Mouse (Mus musculus) intestine, postnatal 0 days (tissue): Measurements from ENCODE around the gene Tmem35b. TPM values are rescaled to one million over a fixed set of nuclear protein-coding genes. Genes with fewer than 3 reads are reported as not detected.

Experiments used
- ATAC-seq: fragments of 200-750 bp; cut with Nextera tagmentation; 2 replicates; pipeline ENCODE4 v1.8.0; 2017; ENCODE audit warnings: mild to moderate bottlenecking, moderate TSS enrichment, moderate library complexity
- H3K27ac ChIP-seq: fragments of 300-500 bp; sonication (generic); 2 replicates; pipeline ENCODE4 v1.5.1; 2014; ENCODE audit warnings: mild to moderate bottlenecking, low read depth, low read length, moderate library complexity
- H3K27me3 ChIP-seq: fragments of 300-500 bp; sonication (generic); replicated peaks from 2 replicates; pipeline ENCODE4 v1.6.1; 2014; ENCODE audit warnings: low read length, mixed read lengths; ENCODE audit not compliant: control insufficient read depth, insufficient read depth
- H3K36me3 ChIP-seq: fragments of 300-500 bp; sonication (generic); 2 replicates; pipeline ENCODE4 v1.6.1; 2014; ENCODE audit warnings: mild to moderate bottlenecking, moderate library complexity; ENCODE audit not compliant: control insufficient read depth, insufficient read depth
- H3K4me1 ChIP-seq: fragments of 300-500 bp; sonication (generic); replicated peaks from 2 replicates; pipeline ENCODE4 v1.6.1; 2014; ENCODE audit warnings: antibody characterized with exemption, low read length, mixed read lengths; ENCODE audit not compliant: control insufficient read depth, insufficient read depth
- H3K4me2 ChIP-seq: fragments of 300-500 bp; sonication (generic); replicated peaks from 2 replicates; pipeline ENCODE4 v1.6.1; 2014; ENCODE audit warnings: low read depth, mild to moderate bottlenecking, moderate library complexity
- H3K4me3 ChIP-seq: fragments of 300-500 bp; sonication (generic); 2 replicates; pipeline ENCODE4 v1.5.1; 2014; ENCODE audit warnings: low read depth, low read length
- H3K9ac ChIP-seq: fragments of 300-500 bp; sonication (generic); 2 replicates; pipeline ENCODE4 v1.6.1; 2014; ENCODE audit warnings: mild to moderate bottlenecking, low read depth, low read length
- H3K9me3 ChIP-seq: fragments of 300-500 bp; sonication (generic); 2 replicates; pipeline ENCODE4 v1.6.1; 2016; ENCODE audit warnings: mixed run types; ENCODE audit not compliant: control insufficient read depth
- CTCF ChIP-seq: sonication (generic); IDR thresholded peaks from 2 replicates; pipeline ENCODE4 v1.5.1; 2016; ENCODE audit warnings: low read depth, mild to moderate bottlenecking, control low read depth, antibody characterized with exemption, moderate library complexity
- WGBS: fragments of 180-500 bp; shearing (Covaris S2); extraction: QIAGEN DNeasy Blood & Tissue Kit; methylation state at CpG from one replicate; pipeline ENCODE4 v1.1.7; 2014; 5-methylcytosine and 5-hydroxymethylcytosine counted together
- polyA plus RNA-seq: library from polyadenylated mRNA; unstranded; fragments of >200 nt; fragmentation: Nextera tagmentation; extraction: Ambion mirVana; gene quantifications from 2 replicates; pipeline ENCODE4 v1.2.1, GENCODE M21; 2015

The Tmem35b gene
- polyA plus RNA-seq, 1 experiment from 2014 or later, result 19.5 TPM

GRCm38 (mm10) chr4:127174075-127174899 is 50.8 kb downstream of the Tmem35b start:
- H3K4me1 ChIP-seq, result no peaks in the 10 kb centered on the region
- H3K27me3 ChIP-seq, result peaks cover 15% of the 10 kb centered on the region; the same call in 1 of the 2 replicates
- no peak for ATAC-seq
- no peaks in the 10 kb centered on the region for H3K9me3 ChIP-seq
- H3K4me2 ChIP-seq, result no peak overlapping the region
- no peak overlapping the region for H3K9ac ChIP-seq
- no peak overlapping the region for H3K4me3 ChIP-seq
- TF ChIP-seq CTCF, result no peak
- WGBS, result 59% methylated on average over 8 of the region's 8 CpGs
- H3K27ac ChIP-seq, result no peak overlapping the region
- H3K36me3 ChIP-seq, result no peaks in the 10 kb centered on the region

GRCm38 (mm10) chr4:127174900-127175278 is 51.4 kb downstream of the Tmem35b start:
- Histone ChIP-seq H3K27ac (no peak overlapping the region), H3K4me3 (no peak overlapping the region), H3K4me2 (no peak overlapping the region), H3K9ac (no peak overlapping the region), H3K27me3 (peaks cover 12% of the 10 kb centered on the region; the same call in 1 of the 2 replicates), H3K4me1 (no peaks in the 10 kb centered on the region), H3K36me3 (no peaks in the 10 kb centered on the region), H3K9me3 (no peaks in the 10 kb centered on the region)
- ATAC-seq, result no peak
- 54% methylated on average over 4 of the region's 4 CpGs for WGBS
- TF ChIP-seq CTCF, result no peak

GRCm38 (mm10) chr4:127177961-127178360 is 54.5 kb downstream of the Tmem35b start:
- Histone ChIP-seq H3K4me3 (no peak overlapping the region), H3K9me3 (no peaks in the 10 kb centered on the region), H3K27ac (no peak overlapping the region), H3K4me2 (no peak overlapping the region), H3K9ac (no peak overlapping the region), H3K27me3 (peaks cover 6% of the 10 kb centered on the region; the same call in 1 of the 2 replicates), H3K36me3 (no peaks in the 10 kb centered on the region), H3K4me1 (no peaks in the 10 kb centered on the region)
- no peak for ATAC-seq
- no peak for TF ChIP-seq CTCF
- WGBS, result 64% methylated on average over 11 of the region's 11 CpGs

GRCm38 (mm10) chr4:127178671-127179070 is 55.2 kb downstream of the Tmem35b start:
- ATAC-seq, result no peak
- 0 out of 2 replicates have a peak, but pooled peaks cover 3% of the 10 kb centered on the region for H3K27me3 ChIP-seq
- WGBS, result 45% methylated on average over 9 of the region's 9 CpGs
- no peak overlapping the region for H3K9ac ChIP-seq
- H3K36me3 ChIP-seq, result no peaks in the 10 kb centered on the region
- no peak overlapping the region for H3K4me3 ChIP-seq
- TF ChIP-seq CTCF, result no peak
- no peak overlapping the region for H3K27ac ChIP-seq
- no peaks in the 10 kb centered on the region for H3K4me1 ChIP-seq
- H3K4me2 ChIP-seq, result no peak overlapping the region
- H3K9me3 ChIP-seq, result no peaks in the 10 kb centered on the region

Other genes starting within 250 kb of the Tmem35b start
- gene Zmym4, start 155.6 kb upstream of the Tmem35b start, polyA plus RNA-seq, result 6.0 and 7.1 TPM in 2 replicates
- 56.3 and 59.0 TPM in 2 replicates for gene Sfpq, start 102.4 kb upstream of the Tmem35b start, polyA plus RNA-seq
- gene Zmym1, start 62.5 kb upstream of the Tmem35b start, polyA plus RNA-seq, result 6.4 and 6.5 TPM in 2 replicates
- 5.0 and 7.0 TPM in 2 replicates for gene Zmym6, start 46.3 kb upstream of the Tmem35b start, polyA plus RNA-seq
- 0.46 and 0.59 TPM in 2 replicates for gene Dlgap3, start 45.5 kb downstream of the Tmem35b start, polyA plus RNA-seq
- 42.4 and 44.9 TPM in 2 replicates for gene Smim12, start 120.1 kb downstream of the Tmem35b start, polyA plus RNA-seq
- gene Gja4, start 190.3 kb downstream of the Tmem35b start, polyA plus RNA-seq, result 11.4 and 13.8 TPM in 2 replicates
- 0.68 and 1.3 TPM in 2 replicates for gene Gjb3, start 207.2 kb downstream of the Tmem35b start, polyA plus RNA-seq
- 0.13 and 0.26 TPM in 2 replicates for gene Gjb4, start 230.4 kb downstream of the Tmem35b start, polyA plus RNA-seq
- 1.3 and 1.6 TPM in 2 replicates for gene Gjb5, start 234.5 kb downstream of the Tmem35b start, polyA plus RNA-seq